Mouse (Mus musculus): ENCODE data around the gene Pde6g. TPM values are rescaled to one million over a fixed set of nuclear protein-coding genes. Genes with fewer than 3 reads are reported as not detected.
"Not testable (repeated sequence)": the region's sequence is repeated elsewhere in the genome, so short reads cannot be mapped to it uniquely, and the experiment has no call there.

The Pde6g gene
- polyA plus RNA-seq, 1 experiment from 2014 or later = 0.21 TPM

- H3K4me1 ChIP-seq (replicated peaks; ENCODE audit: control insufficient read depth, insufficient read depth, low read length); H3K27me3 ChIP-seq (ENCODE audit: control insufficient read depth, insufficient read depth, low read depth, low read length); H3K27ac ChIP-seq (ENCODE audit: low read length); H3K9me3 ChIP-seq (ENCODE audit: control insufficient read depth, low read length); H3K4me3 ChIP-seq (ENCODE audit: low read length); ATAC-seq (ENCODE audit: low read depth); H3K9ac ChIP-seq (ENCODE audit: low read length); H3K4me2 ChIP-seq (ENCODE audit: low read depth, low read length): not testable (repeated sequence)
- H3K36me3 ChIP-seq (ENCODE audit: control insufficient read depth, insufficient read depth, low read length) = peaks cover 55% of the 10 kb centered on the region
- 95% methylated on average over 7 of the region's 10 CpGs for WGBS
Measured at GRCm38 (mm10) chr11:120413621-120414020, 39.7 kb downstream of the Pde6g start.

DNA sequence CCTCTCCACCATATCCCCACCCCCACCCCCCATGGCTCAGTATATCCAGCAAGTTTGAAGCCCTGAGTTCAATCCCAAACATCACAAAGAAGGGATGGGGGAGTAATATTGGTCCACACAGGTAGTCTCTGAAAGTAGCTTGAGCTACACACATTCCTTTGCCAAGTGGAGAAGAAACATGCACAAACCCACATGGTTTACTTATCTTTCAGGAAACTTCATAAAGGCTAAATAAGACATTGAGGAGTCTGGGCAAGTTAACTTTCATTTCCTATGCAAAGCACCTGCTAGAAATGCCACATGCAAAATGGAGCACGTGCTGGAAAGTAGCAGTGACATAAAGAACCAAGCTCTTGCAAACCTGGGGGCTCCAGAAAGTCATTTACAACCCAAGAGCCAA, 46.9 kb downstream of the Pde6g start:
- Histone ChIP-seq H3K4me2 (ENCODE audit: low read depth, low read length) (no peak overlapping the region), H3K27ac (ENCODE audit: low read length) (no peak overlapping the region), H3K4me1 (replicated peaks; ENCODE audit: control insufficient read depth, insufficient read depth, low read length) (no peaks in the 10 kb centered on the region), H3K27me3 (ENCODE audit: control insufficient read depth, insufficient read depth, low read depth, low read length) (no peaks in the 10 kb centered on the region), H3K9me3 (ENCODE audit: control insufficient read depth, low read length) (no peaks in the 10 kb centered on the region), H3K9ac (ENCODE audit: low read length) (no peak overlapping the region), H3K36me3 (ENCODE audit: control insufficient read depth, insufficient read depth, low read length) (peaks cover 60% of the 10 kb centered on the region), H3K4me3 (ENCODE audit: low read length) (no peak overlapping the region)
- WGBS = 78% methylated on average over 1 of the region's 1 CpGs
- no peak for ATAC-seq (ENCODE audit: low read depth)

DNA sequence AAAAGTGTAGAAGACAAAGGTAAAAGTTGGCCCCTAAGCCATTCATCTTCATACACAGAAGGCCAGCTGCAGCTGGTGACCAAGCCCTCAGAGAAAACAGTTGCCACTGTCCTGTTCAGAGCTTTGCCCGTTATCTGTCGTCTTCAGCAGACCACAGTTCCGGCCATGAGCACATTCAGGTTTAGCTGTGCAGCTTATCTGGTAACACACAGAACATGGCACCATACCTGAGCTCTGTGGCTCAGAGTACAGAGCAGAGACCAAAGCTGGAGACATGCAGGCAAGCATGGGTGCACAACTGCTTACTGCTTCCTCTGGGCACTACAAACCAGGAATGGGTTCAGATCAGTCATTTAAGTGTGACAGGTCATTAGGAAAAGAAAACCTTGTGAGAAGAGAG, 47.4 kb downstream of the Pde6g start:
- Histone ChIP-seq H3K4me3 (ENCODE audit: low read length) (no peak overlapping the region), H3K4me2 (ENCODE audit: low read depth, low read length) (no peak overlapping the region), H3K4me1 (replicated peaks; ENCODE audit: control insufficient read depth, insufficient read depth, low read length) (no peaks in the 10 kb centered on the region), H3K36me3 (ENCODE audit: control insufficient read depth, insufficient read depth, low read length) (peaks cover 59% of the 10 kb centered on the region), H3K9ac (ENCODE audit: low read length) (no peak overlapping the region), H3K9me3 (ENCODE audit: control insufficient read depth, low read length) (no peaks in the 10 kb centered on the region), H3K27ac (ENCODE audit: low read length) (no peak overlapping the region), H3K27me3 (ENCODE audit: control insufficient read depth, insufficient read depth, low read depth, low read length) (no peaks in the 10 kb centered on the region)
- no peak for ATAC-seq (ENCODE audit: low read depth)
- WGBS = 92% methylated on average over 3 of the region's 3 CpGs

DNA sequence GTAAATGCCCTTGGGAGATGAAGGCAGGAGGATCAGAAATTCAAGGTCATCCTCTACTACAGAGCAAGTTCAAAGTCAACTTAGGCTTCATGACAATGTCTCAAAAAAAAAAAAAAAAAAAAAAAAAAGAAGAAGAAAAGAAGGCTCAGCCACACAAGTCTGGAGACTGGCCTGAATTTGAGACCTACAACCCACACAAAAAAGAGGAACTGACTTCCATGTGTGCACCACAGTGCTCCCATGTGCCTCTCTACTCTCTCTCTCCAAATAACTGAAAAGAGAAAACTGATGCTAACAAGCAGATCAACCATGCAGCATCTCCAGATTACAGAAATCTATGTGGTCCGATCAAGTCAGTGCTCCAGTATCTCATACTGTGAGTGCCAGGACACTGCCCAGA, 48.5 kb downstream of the Pde6g start:
- no peaks in the 10 kb centered on the region for H3K27me3 ChIP-seq (ENCODE audit: control insufficient read depth, insufficient read depth, low read depth, low read length)
- H3K27ac ChIP-seq (ENCODE audit: low read length) = no peak overlapping the region
- no peak overlapping the region for H3K4me2 ChIP-seq (ENCODE audit: low read depth, low read length)
- no peaks in the 10 kb centered on the region for H3K9me3 ChIP-seq (ENCODE audit: control insufficient read depth, low read length)
- peaks cover 62% of the 10 kb centered on the region for H3K36me3 ChIP-seq (ENCODE audit: control insufficient read depth, insufficient read depth, low read length)
- H3K4me1 ChIP-seq (replicated peaks; ENCODE audit: control insufficient read depth, insufficient read depth, low read length) = no peaks in the 10 kb centered on the region
- WGBS = 96% methylated on average over 1 of the region's 1 CpGs
- ATAC-seq (ENCODE audit: low read depth) = no peak
- H3K9ac ChIP-seq (ENCODE audit: low read length) = no peak overlapping the region
- H3K4me3 ChIP-seq (ENCODE audit: low read length) = no peak overlapping the region

DNA sequence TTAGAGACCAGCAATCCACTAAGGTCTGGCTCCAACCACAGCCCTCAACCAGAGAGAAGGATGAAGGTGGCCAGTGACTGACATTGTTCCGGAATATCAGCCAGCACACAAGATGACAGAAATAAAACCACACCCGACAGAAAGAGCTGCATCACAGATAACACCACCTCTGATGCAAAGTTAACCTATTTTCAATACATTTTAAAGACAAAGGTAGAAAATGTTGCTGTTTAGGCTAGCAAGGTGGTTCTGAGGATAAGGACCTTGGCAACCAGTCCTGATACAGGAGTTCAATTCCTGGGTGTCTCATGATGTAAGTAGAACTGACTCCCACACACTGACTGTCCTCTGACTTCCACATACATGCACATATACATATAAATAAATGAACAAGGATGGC, 54.0 kb downstream of the Pde6g start:
- H3K36me3 ChIP-seq (ENCODE audit: control insufficient read depth, insufficient read depth, low read length) = peaks cover 37% of the 10 kb centered on the region
- no peak for ATAC-seq (ENCODE audit: low read depth)
- H3K27ac ChIP-seq (ENCODE audit: low read length) = no peak overlapping the region
- WGBS = 93% methylated on average over 2 of the region's 2 CpGs
- no peak overlapping the region for H3K4me3 ChIP-seq (ENCODE audit: low read length)
- no peaks in the 10 kb centered on the region for H3K27me3 ChIP-seq (ENCODE audit: control insufficient read depth, insufficient read depth, low read depth, low read length)
- H3K9me3 ChIP-seq (ENCODE audit: control insufficient read depth, low read length) = no peaks in the 10 kb centered on the region
- H3K9ac ChIP-seq (ENCODE audit: low read length) = no peak overlapping the region
- no peak overlapping the region for H3K4me2 ChIP-seq (ENCODE audit: low read depth, low read length)
- no peaks in the 10 kb centered on the region for H3K4me1 ChIP-seq (replicated peaks; ENCODE audit: control insufficient read depth, insufficient read depth, low read length)

Other genes with a start within 250 kb of the Pde6g start
- 7.0 and 7.5 TPM in 2 replicates for gene Bahcc1, start 220.6 kb downstream of the Pde6g start, polyA plus RNA-seq (2015; fragmentation: Nextera tagmentation; extraction: Ambion mirVana)
- 2,589 and 2,717 TPM in 2 replicates for gene Actg1, start 105.0 kb downstream of the Pde6g start, polyA plus RNA-seq (2015; fragmentation: Nextera tagmentation; extraction: Ambion mirVana)
- gene Fscn2, start 92.0 kb downstream of the Pde6g start, polyA plus RNA-seq (2015; fragmentation: Nextera tagmentation; extraction: Ambion mirVana) = 0.64 and 0.83 TPM in 2 replicates
- 36.7 and 41.4 TPM in 2 replicates for gene Faap100, start 74.7 kb downstream of the Pde6g start, polyA plus RNA-seq (2015; fragmentation: Nextera tagmentation; extraction: Ambion mirVana)
- 25.9 and 28.2 TPM in 2 replicates for gene Nploc4, start 15.8 kb downstream of the Pde6g start, polyA plus RNA-seq (2015; fragmentation: Nextera tagmentation; extraction: Ambion mirVana)
- gene Tspan10, start 10.9 kb downstream of the Pde6g start, polyA plus RNA-seq (2015; fragmentation: Nextera tagmentation; extraction: Ambion mirVana) = not detected in 2 replicates
- gene Oxld1, start 4.6 kb upstream of the Pde6g start, polyA plus RNA-seq (2015; fragmentation: Nextera tagmentation; extraction: Ambion mirVana) = 13.2 and 14.8 TPM in 2 replicates
- 34.8 and 38.1 TPM in 2 replicates for gene Ccdc137, start 4.6 kb upstream of the Pde6g start, polyA plus RNA-seq (2015; fragmentation: Nextera tagmentation; extraction: Ambion mirVana)
- gene Arl16, start 14.1 kb upstream of the Pde6g start, polyA plus RNA-seq (2015; fragmentation: Nextera tagmentation; extraction: Ambion mirVana) = 40.3 and 44.8 TPM in 2 replicates
- 113 and 117 TPM in 2 replicates for gene Mrpl12, start 31.1 kb upstream of the Pde6g start, polyA plus RNA-seq (2015; fragmentation: Nextera tagmentation; extraction: Ambion mirVana)
- gene Slc25a10, start 38.3 kb upstream of the Pde6g start, polyA plus RNA-seq (2015; fragmentation: Nextera tagmentation; extraction: Ambion mirVana) = 72.5 and 73.8 TPM in 2 replicates
- 1.4 and 1.7 TPM in 2 replicates for gene Gcgr, start 77.2 kb upstream of the Pde6g start, polyA plus RNA-seq (2015; fragmentation: Nextera tagmentation; extraction: Ambion mirVana)
- 184 and 200 TPM in 2 replicates for gene Mcrip1, start 96.2 kb upstream of the Pde6g start, polyA plus RNA-seq (2015; fragmentation: Nextera tagmentation; extraction: Ambion mirVana)
- 0.95 and 2.6 TPM in 2 replicates for gene Ppp1r27, start 97.6 kb upstream of the Pde6g start, polyA plus RNA-seq (2015; fragmentation: Nextera tagmentation; extraction: Ambion mirVana)
- 829 and 841 TPM in 2 replicates for gene P4hb, start 119.8 kb upstream of the Pde6g start, polyA plus RNA-seq (2015; fragmentation: Nextera tagmentation; extraction: Ambion mirVana)
- gene Arhgdia, start 128.1 kb upstream of the Pde6g start, polyA plus RNA-seq (2015; fragmentation: Nextera tagmentation; extraction: Ambion mirVana) = 654 and 680 TPM in 2 replicates
- 82.6 and 266 TPM in 2 replicates for gene Alyref, start 144.9 kb upstream of the Pde6g start, polyA plus RNA-seq (2015; fragmentation: Nextera tagmentation; extraction: Ambion mirVana)
- gene Anapc11, start 144.9 kb upstream of the Pde6g start, polyA plus RNA-seq (2015; fragmentation: Nextera tagmentation; extraction: Ambion mirVana) = 215 and 224 TPM in 2 replicates
- 1.5 and 1.6 TPM in 2 replicates for gene Npb, start 155.0 kb upstream of the Pde6g start, polyA plus RNA-seq (2015; fragmentation: Nextera tagmentation; extraction: Ambion mirVana)
- 104 and 117 TPM in 2 replicates for gene Pcyt2, start 164.4 kb upstream of the Pde6g start, polyA plus RNA-seq (2015; fragmentation: Nextera tagmentation; extraction: Ambion mirVana)
- gene Sirt7, start 171.7 kb upstream of the Pde6g start, polyA plus RNA-seq (2015; fragmentation: Nextera tagmentation; extraction: Ambion mirVana) = 31.8 and 32.5 TPM in 2 replicates
- gene Mafg, start 180.1 kb upstream of the Pde6g start, polyA plus RNA-seq (2015; fragmentation: Nextera tagmentation; extraction: Ambion mirVana) = 13.2 and 15.0 TPM in 2 replicates
- 22.4 and 23.4 TPM in 2 replicates for gene Pycr1, start 190.3 kb upstream of the Pde6g start, polyA plus RNA-seq (2015; fragmentation: Nextera tagmentation; extraction: Ambion mirVana)
- 0.97 and 1.1 TPM in 2 replicates for gene Myadml2, start 194.7 kb upstream of the Pde6g start, polyA plus RNA-seq (2015; fragmentation: Nextera tagmentation; extraction: Ambion mirVana)
- gene Notum, start 207.7 kb upstream of the Pde6g start, polyA plus RNA-seq (2015; fragmentation: Nextera tagmentation; extraction: Ambion mirVana) = 3.2 and 4.0 TPM in 2 replicates
- gene Aspscr1, start 219.5 kb upstream of the Pde6g start, polyA plus RNA-seq (2015; fragmentation: Nextera tagmentation; extraction: Ambion mirVana) = 127 and 133 TPM in 2 replicates